ENCODE assay signal across 30 mouse cellular contexts in genomic region chr16:9084581-9084980, GRCm38 (mm10).
A peak's percentile ranks its signal among the peaks of the same experiment; 100 is the strongest.
DNase-seq lines count a peak whose midpoint lies in the region; ATAC-seq and TF ChIP-seq lines count a peak whose summit lies in the region.
"Had no signal": no experiment of that assay in that cellular context is flagged by ENCODE, and none has a peak within 500 bp of the region (broad histone marks: within the 10 kb centered on the region; RNA-seq: fewer than 3 reads in every experiment).

No protein-coding gene starts in this region.

- H3K27ac ChIP-seq in layer of hippocampus, adult 2 months: peak overlapping the region; percentile 60
- H3K27ac ChIP-seq in liver, embryonic 14.5 days: peak overlapping the region; percentile 73
- H3K27ac ChIP-seq in liver, embryonic 15.5 days (replicated peaks): peak overlapping the region; percentile 59
- H3K27ac ChIP-seq in left cerebral cortex, adult 2 months: no peak overlapping the region
- H3K27ac ChIP-seq: embryonic facial prominence, embryonic 12.5 days; embryonic facial prominence, embryonic 15.5 days; gastrocnemius, adult 2 months; heart, adult 2 months; heart, embryonic 13.5 days; hindbrain, embryonic 14.5 days; hindbrain, postnatal 0 days had no signal

- peak overlapping the region; percentile 22; the same call in 1 of the 2 replicates for H3K4me2 ChIP-seq in liver, embryonic 14.5 days (ENCODE audit: low read depth)
- no peak overlapping the region for H3K4me2 ChIP-seq in liver, embryonic 15.5 days
- H3K4me2 ChIP-seq: embryonic facial prominence, embryonic 12.5 days; embryonic facial prominence, embryonic 15.5 days; heart, embryonic 13.5 days; hindbrain, embryonic 14.5 days had no signal

- H3K4me1 ChIP-seq in liver, embryonic 14.5 days (replicated peaks; ENCODE audit: control insufficient read depth in 2 of 2, insufficient read depth in 2 of 2, low read length in 1 of 2): peaks cover 21 to 43% of the 10 kb centered on the region in 2 experiments
- peaks cover 5% of the 10 kb centered on the region for H3K4me1 ChIP-seq in liver, embryonic 15.5 days (replicated peaks)
- H3K4me1 ChIP-seq: embryonic facial prominence, embryonic 12.5 days; embryonic facial prominence, embryonic 15.5 days; heart, embryonic 13.5 days had no signal

- intact Hi-C loops in left cerebral cortex, adult 2 months (cut with DNase I): no loop called here

- TF ChIP-seq CTCF in layer of hippocampus, adult 2 months (conservative IDR thresholded peaks at IDR 0.05): no peak
- TF ChIP-seq CTCF in liver, embryonic 14.5 days (IDR thresholded peaks at IDR 0.05; ENCODE audit: low read depth): no peak
- no peak for TF ChIP-seq CTCF in left cerebral cortex, adult 2 months (IDR thresholded peaks at IDR 0.05)

- ATAC-seq in liver, embryonic 14.5 days (ENCODE audit: insufficient read depth): no peak
- ATAC-seq in liver, embryonic 15.5 days (ENCODE audit: insufficient read depth): no peak
- ATAC-seq: activated CD4-positive, CD25-positive, alpha-beta regulatory T cell, adult 4 months; CD4-positive, CD25-positive, alpha-beta regulatory T cell, adult 4 months; hindbrain, postnatal 0 days; inflammation-experienced regulatory T-cells, adult 6 months; Patski had no signal

- H3K4me3 ChIP-seq in layer of hippocampus, adult 2 months: no peak overlapping the region
- no peak overlapping the region for H3K4me3 ChIP-seq in liver, embryonic 14.5 days (ENCODE audit: insufficient read depth in 1 of 2, low read depth in 2 of 2, low read length in 2 of 2)
- no peak overlapping the region for H3K4me3 ChIP-seq in liver, embryonic 15.5 days (replicated peaks)
- no peak overlapping the region for H3K4me3 ChIP-seq in left cerebral cortex, adult 2 months
- H3K4me3 ChIP-seq: embryonic facial prominence, embryonic 12.5 days; embryonic facial prominence, embryonic 15.5 days; gastrocnemius, adult 2 months; heart, adult 2 months; heart, embryonic 13.5 days had no signal

- no peaks in the 10 kb centered on the region for H3K36me3 ChIP-seq in liver, embryonic 14.5 days (replicated peaks; ENCODE audit: control insufficient read depth, insufficient read depth, low read depth)
- no peaks in the 10 kb centered on the region for H3K36me3 ChIP-seq in liver, embryonic 15.5 days (replicated peaks)
- H3K36me3 ChIP-seq: embryonic facial prominence, embryonic 12.5 days; embryonic facial prominence, embryonic 15.5 days; G1E; heart, embryonic 13.5 days had no signal

- no peaks in the 10 kb centered on the region for H3K27me3 ChIP-seq in liver, embryonic 14.5 days (ENCODE audit: control insufficient read depth, insufficient read depth, low read length)
- H3K27me3 ChIP-seq in liver, embryonic 15.5 days: no peaks in the 10 kb centered on the region
- H3K27me3 ChIP-seq: embryonic facial prominence, embryonic 12.5 days; embryonic facial prominence, embryonic 15.5 days; heart, embryonic 13.5 days; Patski had no signal

- H3K9ac ChIP-seq in liver, embryonic 14.5 days (replicated peaks): peak overlapping the region; percentile 28; the same call in 1 of the 2 replicates
- H3K9ac ChIP-seq in liver, embryonic 15.5 days: no peak overlapping the region
- H3K9ac ChIP-seq: embryonic facial prominence, embryonic 12.5 days; embryonic facial prominence, embryonic 15.5 days; forebrain, postnatal 0 days; heart, embryonic 13.5 days; hindbrain, embryonic 14.5 days had no signal

- DNase-seq in layer of hippocampus, adult 2 months (ENCODE audit: low spot score in 2 of 2): no peak
- DNase-seq in layer of hippocampus, adult 9-10 months (ENCODE audit: low spot score): no peak
- no peak for DNase-seq in liver, embryonic 14.5 days (ENCODE audit: low read depth in 3 of 3, low spot score in 3 of 3)
- DNase-seq in liver: no peak
- peak; percentile 47 for DNase-seq in R1 (ENCODE audit: low read depth, low spot score)
- DNase-seq in lung, postnatal 14 days: no peak
- no peak for DNase-seq in left cerebral cortex, adult 2 months (ENCODE audit: extremely low spot score in 1 of 2, low spot score in 2 of 2)
- DNase-seq: adrenal gland, adult 8-10 months; adrenal gland, postnatal 25 days; cerebellum, adult 11 months; cerebellum, adult 2 months; cerebellum, adult 9-11 months; cerebellum, postnatal 25 days; forebrain, postnatal 0 days; gastrocnemius, adult 2 months; gastrocnemius, postnatal 25 days; heart, adult 2 months; heart, postnatal 14 days; heart, postnatal 4 days had no signal

- no peak for TF ChIP-seq EP300 in liver, embryonic 14.5 days (IDR thresholded peaks at IDR 0.05; ENCODE audit: low read depth)

- WGBS in liver, embryonic 14.5 days (ENCODE audit: insufficient replicate concordance): 61% methylated on average over 1 of the region's 1 CpGs
- 63% methylated on average over 1 of the region's 1 CpGs for WGBS in liver, embryonic 15.5 days (ENCODE audit: insufficient replicate concordance)

- no peaks in the 10 kb centered on the region for H3K9me3 ChIP-seq in liver, embryonic 14.5 days (ENCODE audit: control insufficient read depth, low read length)
- H3K9me3 ChIP-seq in liver, embryonic 15.5 days (replicated peaks): no peaks in the 10 kb centered on the region; the same call in 1 of the 2 replicates
- H3K9me3 ChIP-seq: embryonic facial prominence, embryonic 12.5 days; embryonic facial prominence, embryonic 15.5 days; G1E; heart, embryonic 13.5 days had no signal
